In genomic region chr7:67380174-67381129, GRCm38 (mm10) we compare ENCODE assay signal across 19 mouse cellular contexts. TPM values are rescaled to one million over a fixed set of nuclear protein-coding genes. Genes with fewer than 3 reads are reported as not detected.
DNase-seq lines count a peak whose midpoint lies in the region; ATAC-seq lines count a peak whose summit lies in the region.
"Had no signal": no experiment of that assay in that cellular context is flagged by ENCODE, and none has a peak within 500 bp of the region (broad histone marks: within the 10 kb centered on the region; RNA-seq: fewer than 3 reads in every experiment).

No protein-coding gene starts in this region.

- H3K4me2 ChIP-seq in heart, embryonic 16.5 days (ENCODE audit: low read depth, low read length) = peak overlapping the region; percentile 36
- no peak overlapping the region for H3K4me2 ChIP-seq in hindbrain, embryonic 11.5 days (replicated peaks; ENCODE audit: low read depth, low read length)
- H3K4me2 ChIP-seq in intestine, embryonic 15.5 days (replicated peaks) = no peak overlapping the region
- H3K4me2 ChIP-seq: liver, embryonic 13.5 days had no signal

- WGBS in heart, embryonic 16.5 days = 27% methylated on average over 6 of the region's 6 CpGs
- 86% methylated on average over 6 of the region's 6 CpGs for WGBS in hindbrain, embryonic 11.5 days
- WGBS in intestine, embryonic 15.5 days = 78% methylated on average over 6 of the region's 6 CpGs

- H3K27ac ChIP-seq in heart, embryonic 16.5 days (ENCODE audit: low read length) = peak overlapping the region; percentile 85
- H3K27ac ChIP-seq in hindbrain, embryonic 11.5 days (ENCODE audit: low read depth, low read length) = no peak overlapping the region
- no peak overlapping the region for H3K27ac ChIP-seq in intestine, embryonic 15.5 days
- H3K27ac ChIP-seq: hindbrain, embryonic 10.5 days; limb, embryonic 10.5 days; liver, embryonic 13.5 days; midbrain, embryonic 10.5 days had no signal

- peaks cover 9% of the 10 kb centered on the region for H3K4me1 ChIP-seq in heart, embryonic 16.5 days (ENCODE audit: control insufficient read depth, insufficient read depth, low read length)
- no peaks in the 10 kb centered on the region for H3K4me1 ChIP-seq in hindbrain, embryonic 11.5 days (replicated peaks; ENCODE audit: control insufficient read depth, insufficient read depth, low read length)
- H3K4me1 ChIP-seq in intestine, embryonic 15.5 days (replicated peaks) = no peaks in the 10 kb centered on the region
- H3K4me1 ChIP-seq: hindbrain, embryonic 10.5 days; limb, embryonic 10.5 days; liver, embryonic 13.5 days; midbrain, embryonic 10.5 days had no signal

- no peaks in the 10 kb centered on the region for H3K9me3 ChIP-seq in heart, embryonic 16.5 days (replicated peaks; ENCODE audit: control insufficient read depth, low read length)
- no peaks in the 10 kb centered on the region for H3K9me3 ChIP-seq in hindbrain, embryonic 11.5 days (ENCODE audit: control insufficient read depth, low read length)
- no peaks in the 10 kb centered on the region for H3K9me3 ChIP-seq in intestine, embryonic 15.5 days
- H3K9me3 ChIP-seq: hindbrain, embryonic 10.5 days; limb, embryonic 10.5 days; liver, embryonic 13.5 days; midbrain, embryonic 10.5 days had no signal

- H3K9ac ChIP-seq in heart, embryonic 16.5 days (ENCODE audit: low read length) = peak overlapping the region; percentile 36; the same call in 1 of the 2 replicates
- no peak overlapping the region for H3K9ac ChIP-seq in hindbrain, embryonic 11.5 days (ENCODE audit: low read depth, low read length)
- no peak overlapping the region for H3K9ac ChIP-seq in intestine, embryonic 15.5 days
- H3K9ac ChIP-seq: forebrain, postnatal 0 days; liver, embryonic 13.5 days had no signal

- no peaks in the 10 kb centered on the region for H3K27me3 ChIP-seq in heart, embryonic 16.5 days (ENCODE audit: control insufficient read depth, insufficient read depth, low read length)
- no peaks in the 10 kb centered on the region for H3K27me3 ChIP-seq in hindbrain, embryonic 11.5 days (ENCODE audit: control insufficient read depth, insufficient read depth, low read length)
- no peaks in the 10 kb centered on the region for H3K27me3 ChIP-seq in intestine, embryonic 15.5 days (replicated peaks)
- H3K27me3 ChIP-seq: liver, embryonic 13.5 days had no signal

- DNase-seq in heart, postnatal 4 days = no peak
- DNase-seq in 416B (ENCODE audit: low read depth) (peak; percentile 50), adipocyte (ENCODE audit: low spot score) (peak; percentile 53)
- peak; percentile 58 for DNase-seq in lung, postnatal 36 days
- DNase-seq in hindbrain, embryonic 11.5 days (ENCODE audit: low spot score) = no peak
- DNase-seq: adrenal gland, postnatal 25 days; cerebellum, postnatal 14 days; forebrain, postnatal 0 days; gastrocnemius, postnatal 10 days; liver, embryonic 13.5 days; right cerebral cortex, adult 18-20 months; thymus, adult 2 months had no signal

- H3K4me3 ChIP-seq in heart, embryonic 16.5 days (ENCODE audit: low read length) = no peak overlapping the region
- H3K4me3 ChIP-seq in hindbrain, embryonic 11.5 days (ENCODE audit: low read depth, low read length) = no peak overlapping the region
- H3K4me3 ChIP-seq in intestine, embryonic 15.5 days (replicated peaks) = no peak overlapping the region
- H3K4me3 ChIP-seq: hindbrain, embryonic 10.5 days; limb, embryonic 10.5 days; liver, embryonic 13.5 days; midbrain, embryonic 10.5 days; myocyte had no signal

- H3K36me3 ChIP-seq in heart, embryonic 16.5 days (ENCODE audit: control insufficient read depth, insufficient read depth) = no peaks in the 10 kb centered on the region
- no peaks in the 10 kb centered on the region for H3K36me3 ChIP-seq in hindbrain, embryonic 11.5 days (ENCODE audit: control insufficient read depth, insufficient read depth, low read length)
- no peaks in the 10 kb centered on the region for H3K36me3 ChIP-seq in intestine, embryonic 15.5 days
- H3K36me3 ChIP-seq: hindbrain, embryonic 10.5 days; limb, embryonic 10.5 days; liver, embryonic 13.5 days; midbrain, embryonic 10.5 days had no signal

- peak; percentile 80 for ATAC-seq in heart, embryonic 16.5 days (replicated peaks; ENCODE audit: extremely low read depth, insufficient read depth, low FRiP score)
- no peak for ATAC-seq in hindbrain, embryonic 11.5 days (ENCODE audit: low FRiP score)
- no peak for ATAC-seq in intestine, embryonic 15.5 days
- ATAC-seq: CD4-positive, CD25-positive, alpha-beta regulatory T cell, adult 4 months; forebrain, postnatal 0 days had no signal

RNA-seq across cellular contexts. Expression of gene Mef2a, which starts 7.8 kb away (rescaled TPM):
- 119 and 120 TPM in 2 replicates for polyA plus RNA-seq in heart, embryonic 16.5 days (2015; fragmentation: Nextera tagmentation; extraction: Ambion mirVana)
- 100 to 1,000 TPM; 250 to 257 TPM for total RNA-seq in heart, postnatal 4 days (2021)
- polyA plus RNA-seq in hindbrain, embryonic 11.5 days (2014; fragmentation: Nextera tagmentation; extraction: Ambion mirVana) = 29.3 and 32.3 TPM in 2 replicates
- 25.1 and 30.7 TPM in 2 replicates for polyA plus RNA-seq in intestine, embryonic 15.5 days (2015; fragmentation: Nextera tagmentation; extraction: Ambion mirVana)

Comparison
In these comparisons a context has a peak if more than half of its experiments do, and no peak if none do; other contexts are left out.
1. DNase-seq: peak in 416B (single experiment), adipocyte (single experiment) and lung, postnatal 36 days (single experiment); none in heart, postnatal 4 days (single experiment) and hindbrain, embryonic 11.5 days (single experiment).